In genomic region chr10:45710848-45711247, GRCm38 (mm10) we compare ENCODE assay signal across 19 mouse cellular contexts.
DNase-seq lines count a peak whose midpoint lies in the region; ATAC-seq and TF ChIP-seq lines count a peak whose summit lies in the region.
"Had no signal": no experiment of that assay in that cellular context is flagged by ENCODE, and none has a peak within 500 bp of the region (broad histone marks: within the 10 kb centered on the region; RNA-seq: fewer than 3 reads in every experiment).

No protein-coding gene starts in this region.

- TF ChIP-seq RAD21 in MEL (IDR thresholded peaks at IDR 0.05; ENCODE audit: low read depth, low read length), result no peak

- intact Hi-C loops in heart, postnatal 14 days (cut with DNase I), result no loop called here

- H3K27ac ChIP-seq in midbrain, embryonic 12.5 days (replicated peaks), result peak overlapping the region; percentile 10; the same call in 1 of the 2 replicates
- no peak overlapping the region for H3K27ac ChIP-seq in midbrain, embryonic 11.5 days (ENCODE audit: low read depth, low read length)
- H3K27ac ChIP-seq in MEL (ENCODE audit: control insufficient read depth, low read depth, low read length), result no peak overlapping the region
- peak overlapping the region; percentile 38; the same call in 1 of the 2 replicates for H3K27ac ChIP-seq in midbrain, embryonic 16.5 days (ENCODE audit: low read length)
- H3K27ac ChIP-seq in intestine, embryonic 15.5 days, result no peak overlapping the region
- H3K27ac ChIP-seq: embryonic facial prominence, embryonic 13.5 days; forebrain, embryonic 15.5 days had no signal

- H3K9me3 ChIP-seq in midbrain, embryonic 12.5 days, result no peaks in the 10 kb centered on the region
- no peaks in the 10 kb centered on the region for H3K9me3 ChIP-seq in midbrain, embryonic 11.5 days (ENCODE audit: control insufficient read depth, low read length)
- no peaks in the 10 kb centered on the region for H3K9me3 ChIP-seq in MEL (replicated peaks; ENCODE audit: insufficient read depth, low read length)
- no peaks in the 10 kb centered on the region for H3K9me3 ChIP-seq in midbrain, embryonic 16.5 days (replicated peaks; ENCODE audit: control insufficient read depth, low read length, poor library complexity, severe bottlenecking)
- no peaks in the 10 kb centered on the region for H3K9me3 ChIP-seq in intestine, embryonic 15.5 days
- H3K9me3 ChIP-seq: embryonic facial prominence, embryonic 13.5 days; forebrain, embryonic 15.5 days had no signal

- H3K4me1 ChIP-seq in midbrain, embryonic 12.5 days, result no peaks in the 10 kb centered on the region
- H3K4me1 ChIP-seq in midbrain, embryonic 11.5 days (ENCODE audit: control insufficient read depth, insufficient read depth, low read length), result no peaks in the 10 kb centered on the region
- peaks cover 2 to 6% of the 10 kb centered on the region in 2 experiments; a peak in 2 of 4 replicates for H3K4me1 ChIP-seq in MEL (ENCODE audit: control insufficient read depth in 1 of 2, insufficient read depth in 2 of 2, low read length in 2 of 2)
- no peaks in the 10 kb centered on the region; the same call in 1 of the 2 replicates for H3K4me1 ChIP-seq in midbrain, embryonic 16.5 days (ENCODE audit: control insufficient read depth, insufficient read depth, low read length)
- no peaks in the 10 kb centered on the region for H3K4me1 ChIP-seq in intestine, embryonic 15.5 days (replicated peaks)
- H3K4me1 ChIP-seq: embryonic facial prominence, embryonic 13.5 days had no signal

- DNase-seq in midbrain, embryonic 11.5 days (ENCODE audit: low spot score, missing footprints), result no peak
- DNase-seq in MEL (ENCODE audit: low read depth, low spot score), result peak; percentile 67
- no peak for DNase-seq in heart, postnatal 14 days
- DNase-seq: adrenal gland, adult 8-10 months; cerebellum, adult 9-11 months; gastrocnemius, postnatal 25 days; kidney, adult 9 months; kidney, postnatal 25 days; left cerebral cortex, postnatal 4 days; liver; lung, postnatal 14 days; thymus, postnatal 14 days had no signal

- TF ChIP-seq EP300 in MEL (IDR thresholded peaks at IDR 0.05; ENCODE audit: low read depth in 1 of 2, low read length in 2 of 2), result peak; percentile 29 to 52; a peak in 3 of 4 replicates

- no peak for TF ChIP-seq CTCF in MEL (IDR thresholded peaks at IDR 0.05 in 2 of 3, conservative IDR thresholded peaks at IDR 0.05 in 1 of 3; ENCODE audit: control insufficient read depth in 1 of 3, insufficient read depth in 1 of 3, low read depth in 2 of 3, low read length in 3 of 3, poor library complexity in 1 of 3, severe bottlenecking in 1 of 3)

- no peaks in the 10 kb centered on the region for H3K27me3 ChIP-seq in midbrain, embryonic 12.5 days
- no peaks in the 10 kb centered on the region for H3K27me3 ChIP-seq in midbrain, embryonic 11.5 days (ENCODE audit: control insufficient read depth, insufficient read depth, low read length)
- no peaks in the 10 kb centered on the region for H3K27me3 ChIP-seq in MEL (ENCODE audit: control insufficient read depth in 1 of 2, insufficient read depth in 2 of 2, low read length in 2 of 2)
- H3K27me3 ChIP-seq in midbrain, embryonic 16.5 days (ENCODE audit: control insufficient read depth, insufficient read depth, low read depth, low read length), result no peaks in the 10 kb centered on the region
- H3K27me3 ChIP-seq in intestine, embryonic 15.5 days (replicated peaks), result no peaks in the 10 kb centered on the region
- H3K27me3 ChIP-seq: CH12.LX; embryonic facial prominence, embryonic 13.5 days; forebrain, embryonic 15.5 days had no signal

- TF ChIP-seq POLR2A in MEL (IDR thresholded peaks at IDR 0.05; ENCODE audit: control insufficient read depth in 1 of 2, insufficient read depth in 1 of 2, low read depth in 1 of 2, low read length in 2 of 2, poor library complexity in 1 of 2), result no peak

- H3K36me3 ChIP-seq in midbrain, embryonic 12.5 days, result peaks cover 5% of the 10 kb centered on the region; the same call in 1 of the 2 replicates
- H3K36me3 ChIP-seq in midbrain, embryonic 11.5 days (ENCODE audit: control insufficient read depth, insufficient read depth, low read length), result no peaks in the 10 kb centered on the region
- peaks cover 0 to 4% of the 10 kb centered on the region in 2 experiments; a peak in 1 of 4 replicates for H3K36me3 ChIP-seq in MEL (ENCODE audit: control insufficient read depth in 1 of 2, insufficient read depth in 2 of 2, low read length in 2 of 2)
- peaks cover 3% of the 10 kb centered on the region for H3K36me3 ChIP-seq in midbrain, embryonic 16.5 days (ENCODE audit: control insufficient read depth, insufficient read depth, low read length)
- H3K36me3 ChIP-seq in intestine, embryonic 15.5 days, result no peaks in the 10 kb centered on the region
- H3K36me3 ChIP-seq: forebrain, embryonic 15.5 days had no signal

- 81% methylated on average over 3 of the region's 3 CpGs for WGBS in midbrain, embryonic 12.5 days
- WGBS in midbrain, embryonic 11.5 days, result 95% methylated on average over 3 of the region's 3 CpGs
- WGBS in midbrain, embryonic 16.5 days, result 52% methylated on average over 3 of the region's 3 CpGs
- WGBS in intestine, embryonic 15.5 days, result 83% methylated on average over 3 of the region's 3 CpGs

- no peak for ATAC-seq in midbrain, embryonic 12.5 days (ENCODE audit: low FRiP score, low read depth)
- ATAC-seq in midbrain, embryonic 11.5 days (ENCODE audit: low FRiP score), result no peak
- peak; percentile 45 for ATAC-seq in common myeloid progenitor, adult 5-6 weeks (replicated peaks; ENCODE audit: low read depth, poor library complexity, severe bottlenecking)
- ATAC-seq in midbrain, embryonic 16.5 days, result no peak
- no peak for ATAC-seq in intestine, embryonic 15.5 days
- ATAC-seq: forebrain, embryonic 15.5 days had no signal

- H3K79me2 ChIP-seq in MEL (ENCODE audit: control insufficient read depth, insufficient read depth, low read length, poor library complexity), result no peaks in the 10 kb centered on the region

- H3K4me2 ChIP-seq in midbrain, embryonic 12.5 days (replicated peaks), result no peak overlapping the region
- no peak overlapping the region for H3K4me2 ChIP-seq in midbrain, embryonic 11.5 days
- H3K4me2 ChIP-seq in midbrain, embryonic 16.5 days (ENCODE audit: low read length), result no peak overlapping the region
- H3K4me2 ChIP-seq in intestine, embryonic 15.5 days (replicated peaks), result no peak overlapping the region
- H3K4me2 ChIP-seq: embryonic facial prominence, embryonic 13.5 days; forebrain, embryonic 15.5 days had no signal

- H3K9ac ChIP-seq in midbrain, embryonic 12.5 days (replicated peaks), result no peak overlapping the region
- H3K9ac ChIP-seq in midbrain, embryonic 11.5 days (ENCODE audit: low read length), result no peak overlapping the region
- H3K9ac ChIP-seq in MEL (ENCODE audit: control insufficient read depth, low read depth, low read length, poor library complexity, severe bottlenecking), result no peak overlapping the region
- H3K9ac ChIP-seq in midbrain, embryonic 16.5 days (ENCODE audit: low read depth, low read length), result no peak overlapping the region
- no peak overlapping the region for H3K9ac ChIP-seq in intestine, embryonic 15.5 days
- H3K9ac ChIP-seq: embryonic facial prominence, embryonic 13.5 days; forebrain, embryonic 15.5 days had no signal

- no peak overlapping the region for H3K4me3 ChIP-seq in midbrain, embryonic 12.5 days
- H3K4me3 ChIP-seq in midbrain, embryonic 11.5 days (ENCODE audit: low read depth, low read length), result no peak overlapping the region
- H3K4me3 ChIP-seq in MEL (ENCODE audit: control insufficient read depth in 1 of 2, insufficient read depth in 1 of 2, low read depth in 2 of 2, low read length in 2 of 2), result no peak overlapping the region
- H3K4me3 ChIP-seq in midbrain, embryonic 16.5 days (ENCODE audit: low read depth, low read length), result no peak overlapping the region
- H3K4me3 ChIP-seq in intestine, embryonic 15.5 days (replicated peaks), result no peak overlapping the region
- H3K4me3 ChIP-seq: embryonic facial prominence, embryonic 13.5 days; forebrain, embryonic 15.5 days had no signal

TF ChIP-seq in MEL, 35 proteins besides CTCF, POLR2A, EP300 and RAD21:
- TF ChIP-seq KAT2A (conservative IDR thresholded peaks at IDR 0.05; ENCODE audit: low read depth, low read length) (no peak), ETS1 (IDR thresholded peaks at IDR 0.05; ENCODE audit: low read depth, low read length) (0 out of 2 replicates have a peak, but pooled peaks have one; percentile 30), MEF2A (IDR thresholded peaks at IDR 0.05; ENCODE audit: extremely low read depth, insufficient replicate concordance, low read depth, low read length, poor library complexity, severe bottlenecking) (no peak), RCOR1 (IDR thresholded peaks at IDR 0.05; ENCODE audit: low read depth, low read length) (0 out of 2 replicates have a peak, but pooled peaks have one; percentile 24), GATA1 (IDR thresholded peaks at IDR 0.05; ENCODE audit: low read depth, low read length) (0 out of 2 replicates have a peak, but pooled peaks have one; percentile 36)

Comparison
In these comparisons a context has a peak if more than half of its experiments do, and no peak if none do; other contexts are left out.
1. H3K27ac ChIP-seq: peak in midbrain, embryonic 12.5 days (single experiment) and midbrain, embryonic 16.5 days (single experiment); none in midbrain, embryonic 11.5 days (single experiment), MEL (single experiment) and intestine, embryonic 15.5 days (single experiment).